Mouse (Mus musculus) forebrain, embryonic 11.5 days (tissue): ENCODE data around the gene Fgf22. TPM values are rescaled to one million over a fixed set of nuclear protein-coding genes. Genes with fewer than 3 reads are reported as not detected.
"Not testable (repeated sequence)": the region's sequence is repeated elsewhere in the genome, so short reads cannot be mapped to it uniquely, and the experiment has no call there.

Experiments
- ATAC-seq: fragments of 200-750 bp; cut with Nextera tagmentation; replicated peaks from 2 replicates; pipeline ENCODE4 v1.8.0; 2017; ENCODE audit warnings: moderate TSS enrichment; ENCODE audit not compliant: low FRiP score
- DNase-seq: peaks from one replicate; pipeline ENCODE4 v3.0.0-alpha.2; 2017; ENCODE audit warnings: low spot score
- H3K27ac ChIP-seq: fragments of 300-500 bp; sonication (generic); 2 replicates; pipeline ENCODE4 v1.5.1; 2014; ENCODE audit warnings: low read depth, low read length
- H3K27me3 ChIP-seq: fragments of 300-500 bp; sonication (generic); 2 replicates; pipeline ENCODE4 v1.6.1; 2014; ENCODE audit warnings: mild to moderate bottlenecking, low read length, mixed read lengths; ENCODE audit not compliant: control insufficient read depth, insufficient read depth
- H3K36me3 ChIP-seq: fragments of 300-500 bp; sonication (generic); 2 replicates; pipeline ENCODE4 v1.6.1; 2014; ENCODE audit warnings: mild to moderate bottlenecking, low read length, moderate library complexity, mixed read lengths; ENCODE audit not compliant: control insufficient read depth, insufficient read depth
- H3K4me1 ChIP-seq: fragments of 300-500 bp; sonication (generic); replicated peaks from 2 replicates; pipeline ENCODE4 v1.6.1; 2014; ENCODE audit warnings: low read length, mixed read lengths; ENCODE audit not compliant: control insufficient read depth, insufficient read depth
- H3K4me2 ChIP-seq: fragments of 300-500 bp; sonication (generic); 2 replicates; pipeline ENCODE4 v1.6.1; 2014; ENCODE audit warnings: low read depth, mild to moderate bottlenecking, low read length, moderate library complexity, mixed read lengths; ENCODE audit not compliant: severe bottlenecking
- H3K4me3 ChIP-seq: fragments of 300-500 bp; sonication (generic); 2 replicates; pipeline ENCODE4 v1.5.1; 2014; ENCODE audit warnings: low read depth, low read length
- H3K9ac ChIP-seq: fragments of 300-500 bp; sonication (generic); 2 replicates; pipeline ENCODE4 v1.6.1; 2014; ENCODE audit warnings: low read length
- H3K9me3 ChIP-seq: fragments of 300-500 bp; sonication (generic); 2 replicates; pipeline ENCODE4 v1.6.1; 2016; ENCODE audit warnings: low read length, mixed read lengths; ENCODE audit not compliant: control insufficient read depth
- WGBS: fragments of 180-500 bp; shearing (Covaris S2); extraction: QIAGEN DNeasy Blood & Tissue Kit; methylation state at CpG from one replicate; pipeline ENCODE4 v1.1.7; 2014; 5-methylcytosine and 5-hydroxymethylcytosine counted together
- polyA plus RNA-seq: library from polyadenylated mRNA; unstranded; fragments of >200 nt; fragmentation: Nextera tagmentation; extraction: Ambion mirVana; gene quantifications from 2 replicates; pipeline ENCODE4 v1.2.1, GENCODE M21; 2014

Fgf22 gene
- polyA plus RNA-seq, 1 experiment from 2014 or later = 0.36 TPM

- no peak overlapping the region for H3K4me2 ChIP-seq
- ATAC-seq (no peak), DNase-seq (no peak)
- no peak overlapping the region for H3K4me3 ChIP-seq
- peaks cover 4% of the 10 kb centered on the region; the same call in 1 of the 2 replicates for H3K4me1 ChIP-seq
- H3K27ac ChIP-seq = no peak overlapping the region
- H3K9ac ChIP-seq = no peak overlapping the region
- WGBS = 78% methylated on average over 6 of the region's 6 CpGs
- no peaks in the 10 kb centered on the region for H3K27me3 ChIP-seq
- H3K36me3 ChIP-seq = no peaks in the 10 kb centered on the region
- H3K9me3 ChIP-seq = no peaks in the 10 kb centered on the region
Observed at GRCm38 (mm10) chr10:79748496-79748895, 6.4 kb upstream of the Fgf22 start.

DNA sequence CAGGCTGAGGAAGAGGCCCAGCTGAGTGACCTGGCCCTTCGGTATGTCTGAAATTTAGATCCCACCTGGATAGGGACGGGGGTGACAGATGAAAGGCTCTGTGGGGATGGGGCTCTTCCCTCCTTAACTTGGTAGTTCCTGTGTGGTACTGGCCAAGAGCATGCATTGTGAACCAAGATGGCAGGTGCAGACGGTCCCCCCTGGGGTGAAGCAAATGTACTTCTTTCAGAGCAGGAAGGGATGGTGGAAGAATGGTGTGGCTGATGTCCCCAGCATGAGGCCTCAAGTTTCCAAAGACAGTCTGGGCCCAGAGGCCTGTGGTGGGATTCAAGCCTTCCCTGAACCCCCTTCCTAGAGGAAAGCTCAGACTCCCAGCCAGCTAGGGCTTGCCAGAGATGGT is 978 bp downstream of the Fgf22 start:
- Histone ChIP-seq H3K27ac (no peak overlapping the region), H3K4me1 (peaks cover 6% of the 10 kb centered on the region; the same call in 1 of the 2 replicates), H3K27me3 (no peaks in the 10 kb centered on the region), H3K9ac (no peak overlapping the region), H3K4me3 (no peak overlapping the region), H3K9me3 (no peaks in the 10 kb centered on the region), H3K4me2 (no peak overlapping the region), H3K36me3 (peaks cover 17% of the 10 kb centered on the region; the same call in 1 of the 2 replicates)
- DNase-seq = no peak
- 82% methylated on average over 3 of the region's 3 CpGs for WGBS
- no peak for ATAC-seq

DNA sequence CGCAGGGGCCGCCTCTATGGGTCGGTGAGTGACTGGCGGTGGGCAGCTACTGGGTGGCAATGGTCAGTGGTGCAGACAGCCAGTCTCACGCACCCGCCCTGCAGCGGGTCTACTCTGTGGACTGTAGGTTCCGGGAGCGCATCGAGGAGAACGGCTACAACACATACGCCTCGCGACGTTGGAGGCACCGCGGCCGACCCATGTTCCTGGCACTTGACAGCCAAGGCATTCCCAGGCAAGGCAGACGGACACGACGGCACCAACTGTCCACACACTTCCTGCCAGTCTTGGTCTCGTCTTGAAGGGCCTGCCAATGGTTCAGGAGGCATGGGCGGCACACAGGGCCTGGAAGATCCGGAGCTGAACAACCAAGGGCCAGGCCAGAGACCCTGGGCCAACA is 1.8 kb downstream of the Fgf22 start:
- Histone ChIP-seq H3K36me3 (peaks cover 25% of the 10 kb centered on the region), H3K4me2 (no peak overlapping the region), H3K9ac (no peak overlapping the region), H3K4me1 (peaks cover 6% of the 10 kb centered on the region; the same call in 1 of the 2 replicates), H3K9me3 (no peaks in the 10 kb centered on the region), H3K4me3 (no peak overlapping the region), H3K27ac (no peak overlapping the region), H3K27me3 (no peaks in the 10 kb centered on the region)
- ATAC-seq = no peak
- 89% methylated on average over 24 of the region's 24 CpGs for WGBS
- no peak for DNase-seq

DNA sequence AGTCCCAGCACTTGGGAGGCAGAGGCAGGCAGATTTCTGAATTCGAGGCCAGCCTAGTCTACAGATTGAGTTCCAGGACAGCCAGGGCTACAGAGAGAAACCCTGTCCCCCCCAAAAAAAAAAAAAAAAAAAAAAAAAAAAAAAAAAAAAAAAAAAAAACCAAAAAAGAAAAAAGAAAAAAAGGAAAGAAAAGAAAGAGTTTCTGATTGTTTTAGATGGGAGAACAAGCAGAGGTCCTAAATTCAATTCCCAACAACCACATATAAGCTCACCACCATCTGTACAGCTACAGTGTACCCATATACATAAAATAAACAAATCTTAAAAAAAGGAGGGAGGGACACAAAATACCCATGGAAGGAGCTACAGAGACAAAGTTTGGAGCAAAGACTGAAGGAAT is 4.8 kb downstream of the Fgf22 start:
- not testable (repeated sequence) for H3K9ac ChIP-seq, ATAC-seq, H3K4me2 ChIP-seq, H3K27ac ChIP-seq, DNase-seq, H3K9me3 ChIP-seq, H3K4me1 ChIP-seq, H3K4me3 ChIP-seq, H3K27me3 ChIP-seq
- peaks cover 27% of the 10 kb centered on the region for H3K36me3 ChIP-seq
- 89% methylated on average over 1 of the region's 1 CpGs for WGBS

GRCm38 (mm10) chr10:79760603-79761143 is 5.8 kb downstream of the Fgf22 start:
- Histone ChIP-seq H3K27me3 (no peaks in the 10 kb centered on the region), H3K4me2 (no peak overlapping the region), H3K36me3 (peaks cover 27% of the 10 kb centered on the region), H3K9me3 (no peaks in the 10 kb centered on the region), H3K27ac (no peak overlapping the region), H3K9ac (no peak overlapping the region), H3K4me3 (no peak overlapping the region), H3K4me1 (peaks cover 3% of the 10 kb centered on the region)
- ATAC-seq (no peak), DNase-seq (no peak)
- WGBS = 93% methylated on average over 11 of the region's 11 CpGs

- 97% methylated on average over 3 of the region's 3 CpGs for WGBS
- Histone ChIP-seq H3K4me3 (no peak overlapping the region), H3K4me1 (peaks cover 8% of the 10 kb centered on the region), H3K9ac (no peak overlapping the region), H3K9me3 (no peaks in the 10 kb centered on the region), H3K27me3 (no peaks in the 10 kb centered on the region), H3K4me2 (no peak overlapping the region), H3K36me3 (peaks cover 22% of the 10 kb centered on the region), H3K27ac (no peak overlapping the region)
- ATAC-seq = no peak
- DNase-seq = no peak
Observed at GRCm38 (mm10) chr10:79762875-79763274, 8.0 kb downstream of the Fgf22 start.

DNA sequence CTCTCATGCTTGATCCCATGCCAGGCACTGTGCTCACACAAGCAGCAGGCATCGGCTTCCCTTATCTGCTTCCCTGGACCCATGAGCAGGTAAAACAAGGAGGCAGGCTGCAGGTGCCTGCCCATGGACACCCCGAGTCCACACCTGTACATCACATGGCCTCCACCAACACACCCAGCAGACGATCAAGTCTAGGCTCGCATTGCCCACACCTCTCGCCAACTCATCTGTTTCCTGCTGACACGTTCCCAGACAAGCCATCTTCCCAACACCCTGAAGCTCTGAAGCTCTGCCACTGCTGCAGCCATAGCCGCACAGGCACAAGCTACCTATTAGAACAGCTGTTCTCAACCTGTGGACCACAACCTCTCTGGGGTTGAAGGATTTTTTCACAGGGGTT is 9.4 kb downstream of the Fgf22 start:
- Histone ChIP-seq H3K27me3 (no peaks in the 10 kb centered on the region), H3K27ac (no peak overlapping the region), H3K4me1 (peaks cover 10% of the 10 kb centered on the region), H3K4me3 (no peak overlapping the region), H3K9ac (no peak overlapping the region), H3K9me3 (no peaks in the 10 kb centered on the region), H3K36me3 (peaks cover 15% of the 10 kb centered on the region), H3K4me2 (no peak overlapping the region)
- DNase-seq (no peak), ATAC-seq (no peak)
- 94% methylated on average over 7 of the region's 7 CpGs for WGBS

- H3K27ac ChIP-seq = no peak overlapping the region
- WGBS = 68% methylated on average over 2 of the region's 2 CpGs
Observed at GRCm38 (mm10) chr10:79765228-79765745, 10.4 kb downstream of the Fgf22 start.

GRCm38 (mm10) chr10:79766001-79766507 is 11.2 kb downstream of the Fgf22 start:
- peak overlapping the region; percentile 96 for H3K9ac ChIP-seq
- no peaks in the 10 kb centered on the region for H3K9me3 ChIP-seq
- ATAC-seq = no peak
- WGBS = 9% methylated on average over 16 of the region's 16 CpGs
- DNase-seq = no peak
- H3K27ac ChIP-seq = peak overlapping the region; percentile 88; the same call in 1 of the 2 replicates
- peak overlapping the region; percentile 96 for H3K4me3 ChIP-seq
- peaks cover 8% of the 10 kb centered on the region for H3K36me3 ChIP-seq
- H3K4me2 ChIP-seq = peak overlapping the region; percentile 91
- no peaks in the 10 kb centered on the region for H3K27me3 ChIP-seq
- H3K4me1 ChIP-seq = peaks cover 10% of the 10 kb centered on the region

More at GRCm38 (mm10) chr10:79765228-79765745, 10.4 kb downstream of the Fgf22 start:
- H3K36me3 ChIP-seq = peaks cover 14% of the 10 kb centered on the region
- peak overlapping the region; percentile 96 for H3K9ac ChIP-seq
- H3K4me3 ChIP-seq = peak overlapping the region; percentile 96
- ATAC-seq = no peak
- H3K27me3 ChIP-seq = no peaks in the 10 kb centered on the region
- H3K9me3 ChIP-seq = no peaks in the 10 kb centered on the region
- DNase-seq = no peak
- peak overlapping the region; percentile 91 for H3K4me2 ChIP-seq
- H3K4me1 ChIP-seq = peaks cover 10% of the 10 kb centered on the region
